Mouse (Mus musculus): ENCODE results near the gene Tctex1d4. TPM values are rescaled to one million over a fixed set of nuclear protein-coding genes. Genes with fewer than 3 reads are reported as not detected.

Tctex1d4 gene
- total and polyA plus RNA-seq, 3 experiments, result 0.31 to 1.3 TPM; not detected in 1

- H3K27me3 ChIP-seq (ENCODE audit: control insufficient read depth in 1 of 2, insufficient read depth in 2 of 2, low read length in 2 of 2), result no peaks in the 10 kb centered on the region
- no peaks in the 10 kb centered on the region for H3K79me2 ChIP-seq (ENCODE audit: control insufficient read depth, insufficient read depth, low read length, poor library complexity)
- H3K9ac ChIP-seq (ENCODE audit: control insufficient read depth, low read depth, low read length, poor library complexity, severe bottlenecking), result no peak overlapping the region
- TF ChIP-seq CHD1 (IDR thresholded peaks at IDR 0.05; ENCODE audit: low read depth, low read length) (no peak), EP300 (IDR thresholded peaks at IDR 0.05; ENCODE audit: low read depth in 1 of 2, low read length in 2 of 2) (no peak), RCOR1 (IDR thresholded peaks at IDR 0.05; ENCODE audit: low read depth, low read length) (no peak), ZC3H11A (IDR thresholded peaks at IDR 0.05; ENCODE audit: low read depth, low read length) (no peak), ZNF384 (IDR thresholded peaks at IDR 0.05; ENCODE audit: low read depth, low read length) (no peak), MAX (IDR thresholded peaks at IDR 0.05; ENCODE audit: low read length) (no peak), ZMIZ1 (IDR thresholded peaks at IDR 0.05; ENCODE audit: low read depth, low read length) (no peak), JUND (IDR thresholded peaks at IDR 0.05; ENCODE audit: low read depth, low read length) (no peak), SMC3 (IDR thresholded peaks at IDR 0.05; ENCODE audit: low read depth, low read length) (no peak), ZKSCAN1 (IDR thresholded peaks at IDR 0.05; ENCODE audit: low read depth, low read length) (no peak), TCF12 (IDR thresholded peaks at IDR 0.05; ENCODE audit: low read depth, low read length) (no peak), GATA1 (IDR thresholded peaks at IDR 0.05; ENCODE audit: low read depth, low read length) (no peak), CHD2 (IDR thresholded peaks at IDR 0.05; ENCODE audit: low read length) (no peak), NELFE (IDR thresholded peaks at IDR 0.05; ENCODE audit: low read depth, low read length) (no peak), POLR2AphosphoS5 (IDR thresholded peaks at IDR 0.05; ENCODE audit: borderline replicate concordance, low read depth, low read length) (no peak), MEF2A (IDR thresholded peaks at IDR 0.05; ENCODE audit: extremely low read depth, insufficient replicate concordance, low read depth, low read length, poor library complexity, severe bottlenecking) (no peak)
- no peak overlapping the region for H3K4me3 ChIP-seq (ENCODE audit: control insufficient read depth in 1 of 2, insufficient read depth in 1 of 2, low read depth in 2 of 2, low read length in 2 of 2)
- H3K9me3 ChIP-seq (replicated peaks; ENCODE audit: insufficient read depth, low read length), result no peaks in the 10 kb centered on the region
- no peaks in the 10 kb centered on the region for H3K36me3 ChIP-seq (ENCODE audit: control insufficient read depth in 1 of 2, insufficient read depth in 2 of 2, low read length in 2 of 2)
- no peak overlapping the region for H3K27ac ChIP-seq (ENCODE audit: control insufficient read depth, low read depth, low read length)
- no peak for DNase-seq (ENCODE audit: low read depth, low spot score)
- no peaks in the 10 kb centered on the region for H3K4me1 ChIP-seq (ENCODE audit: control insufficient read depth in 1 of 2, insufficient read depth in 2 of 2, low read length in 2 of 2)
Observed at GRCm38 (mm10) chr4:117145248-117145647, 18.7 kb downstream of the Tctex1d4 start.

DNA sequence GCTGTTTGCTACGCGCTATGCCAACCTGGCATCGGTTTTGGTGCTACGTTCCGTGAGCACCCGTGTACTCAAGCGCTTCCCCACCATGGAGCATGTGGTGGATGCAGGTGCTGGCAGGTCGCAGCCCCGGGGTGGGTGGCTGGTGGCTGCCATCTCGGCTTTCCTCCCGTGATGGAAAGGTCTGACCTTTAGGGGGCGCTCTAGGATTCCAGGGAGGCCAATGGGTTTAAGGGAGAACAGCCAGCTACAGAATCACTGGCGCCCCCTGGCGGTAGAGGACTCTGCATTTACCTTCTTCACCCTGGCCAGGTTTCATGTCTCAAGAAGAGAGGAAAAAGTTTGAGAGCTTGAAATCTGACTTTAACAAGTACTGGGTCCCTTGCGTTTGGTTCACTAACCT is 19.6 kb downstream of the Tctex1d4 start:
- H3K9me3 ChIP-seq (replicated peaks; ENCODE audit: insufficient read depth, low read length), result no peaks in the 10 kb centered on the region
- no peak overlapping the region for H3K27ac ChIP-seq (ENCODE audit: control insufficient read depth, low read depth, low read length)
- DNase-seq (ENCODE audit: low read depth, low spot score), result peak; percentile 93
- H3K4me1 ChIP-seq (ENCODE audit: control insufficient read depth in 1 of 2, insufficient read depth in 2 of 2, low read length in 2 of 2), result no peaks in the 10 kb centered on the region
- peaks cover 0 to under 1% of the 10 kb centered on the region in 2 experiments; a peak in 1 of 4 replicates for H3K36me3 ChIP-seq (ENCODE audit: control insufficient read depth in 1 of 2, insufficient read depth in 2 of 2, low read length in 2 of 2)
- H3K9ac ChIP-seq (ENCODE audit: control insufficient read depth, low read depth, low read length, poor library complexity, severe bottlenecking), result no peak overlapping the region
- no peak overlapping the region for H3K4me3 ChIP-seq (ENCODE audit: control insufficient read depth in 1 of 2, insufficient read depth in 1 of 2, low read depth in 2 of 2, low read length in 2 of 2)
- H3K27me3 ChIP-seq (ENCODE audit: control insufficient read depth in 1 of 2, insufficient read depth in 2 of 2, low read length in 2 of 2), result no peaks in the 10 kb centered on the region
- no peaks in the 10 kb centered on the region for H3K79me2 ChIP-seq (ENCODE audit: control insufficient read depth, insufficient read depth, low read length, poor library complexity)
- TF ChIP-seq TBP (IDR thresholded peaks at IDR 0.05; ENCODE audit: low read depth, low read length) (0 out of 2 replicates have a peak, but pooled peaks have one; percentile 45), POLR2A (IDR thresholded peaks at IDR 0.05; ENCODE audit: control insufficient read depth in 1 of 2, insufficient read depth in 1 of 2, low read depth in 1 of 2, low read length in 2 of 2, poor library complexity in 1 of 2) (peak in 1 of 2 experiments; percentile 22; a peak in 1 of 4 replicates), RAD21 (IDR thresholded peaks at IDR 0.05; ENCODE audit: low read depth, low read length) (peak; percentile 72), E2F4 (IDR thresholded peaks at IDR 0.05; ENCODE audit: borderline replicate concordance, low read depth, low read length) (no peak), ZC3H11A (IDR thresholded peaks at IDR 0.05; ENCODE audit: low read depth, low read length) (peak; percentile 47), MYB (IDR thresholded peaks at IDR 0.05; ENCODE audit: low read depth, low read length) (no peak), EP300 (IDR thresholded peaks at IDR 0.05; ENCODE audit: low read depth in 1 of 2, low read length in 2 of 2) (no peak), CTCF (IDR thresholded peaks at IDR 0.05 in 2 of 3, conservative IDR thresholded peaks at IDR 0.05 in 1 of 3; ENCODE audit: control insufficient read depth in 1 of 3, insufficient read depth in 1 of 3, low read depth in 2 of 3, low read length in 3 of 3, poor library complexity in 1 of 3, severe bottlenecking in 1 of 3) (peak; percentile 89 to 100 (median 99)), MYC (IDR thresholded peaks at IDR 0.05; ENCODE audit: low read depth, low read length) (0 out of 2 replicates have a peak, but pooled peaks have one; percentile 13), ZKSCAN1 (IDR thresholded peaks at IDR 0.05; ENCODE audit: low read depth, low read length) (no peak), SMC3 (IDR thresholded peaks at IDR 0.05; ENCODE audit: low read depth, low read length) (peak; percentile 78), GATA1 (IDR thresholded peaks at IDR 0.05; ENCODE audit: low read depth, low read length) (no peak), HCFC1 (IDR thresholded peaks at IDR 0.05; ENCODE audit: low read depth, low read length) (peak; percentile 43; the same call in 1 of the 2 replicates), TAL1 (IDR thresholded peaks at IDR 0.05; ENCODE audit: low read length) (no peak), SIN3A (IDR thresholded peaks at IDR 0.05; ENCODE audit: low read length) (no peak), ZNF384 (IDR thresholded peaks at IDR 0.05; ENCODE audit: low read depth, low read length) (no peak), MXI1 (IDR thresholded peaks at IDR 0.05; ENCODE audit: low read depth, low read length) (no peak)

Data from MEL (cell line).